Mouse (Mus musculus): ENCODE measurements around the gene Foxk1.

Gene Foxk1

DNA sequence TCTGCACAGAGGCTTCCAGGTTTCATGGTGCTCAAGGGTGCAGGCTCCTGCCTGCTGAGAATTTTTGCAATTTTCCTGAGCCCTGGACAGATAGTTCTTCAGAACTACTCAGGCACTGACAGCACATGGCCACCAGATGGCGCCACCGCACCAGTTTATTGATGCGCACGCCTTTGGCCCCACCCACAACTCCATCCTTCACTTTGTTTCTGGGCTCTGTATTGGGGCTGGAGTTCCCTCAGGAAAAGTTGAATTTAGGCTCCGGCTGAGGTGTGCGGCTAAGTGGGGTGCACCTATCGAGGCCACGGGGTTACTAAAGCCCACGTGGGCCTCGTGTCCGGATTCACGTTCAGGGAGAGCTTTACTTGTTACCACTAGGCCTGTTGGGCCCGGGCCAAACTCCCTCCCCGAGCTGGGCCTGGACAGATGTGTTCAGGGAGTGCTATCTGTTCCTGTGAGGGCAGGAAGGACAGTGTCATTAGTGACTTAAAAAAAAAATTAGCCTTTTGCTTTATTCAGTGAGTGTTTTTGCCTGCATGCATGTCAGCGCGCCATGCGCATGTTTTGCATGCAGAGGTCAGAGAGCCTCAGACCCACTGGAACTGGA lies 77.6 kb downstream of the Foxk1 start:
- DNase-seq (ENCODE audit: low read depth), result peak; percentile 56

DNA sequence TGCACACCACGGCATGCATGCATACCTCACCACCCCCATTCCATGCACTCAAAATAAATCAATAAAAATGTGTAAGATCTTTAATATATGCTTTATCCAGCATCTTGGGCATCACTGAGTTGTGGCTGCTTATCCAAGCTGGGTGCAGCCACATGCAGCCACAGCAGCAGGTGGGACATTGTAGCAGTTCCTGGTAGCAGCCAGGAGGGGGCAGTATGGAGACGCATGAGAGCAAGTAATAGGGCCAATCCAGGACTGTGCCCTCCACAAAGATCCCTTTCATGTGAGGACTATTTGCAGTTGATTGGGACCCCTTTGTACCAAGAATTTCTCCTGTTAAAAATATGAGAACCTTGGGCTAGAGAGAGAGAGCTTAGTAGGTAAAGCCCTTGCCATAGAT lies 81.2 kb downstream of the Foxk1 start:
- DNase-seq (ENCODE audit: low read depth), result peak; percentile 58

DNA sequence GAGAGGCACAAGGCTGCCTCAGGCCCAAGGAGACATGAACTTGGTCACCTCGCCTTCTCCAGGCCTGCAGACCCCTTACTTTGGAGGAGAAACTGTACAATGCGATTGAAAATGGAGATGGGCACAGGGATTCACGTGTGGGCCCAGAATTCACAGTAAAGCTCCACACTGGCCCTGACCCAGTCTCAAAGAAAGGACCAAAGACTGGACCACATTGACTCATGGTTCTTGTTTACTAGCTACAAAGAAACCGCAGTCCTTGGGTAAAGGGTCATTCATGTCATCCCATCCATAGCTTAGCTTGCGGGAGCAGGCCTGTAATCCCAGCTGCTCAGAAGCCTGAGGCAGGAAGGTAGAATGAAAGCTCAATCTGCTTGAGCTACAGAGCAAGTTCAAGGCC lies 82.3 kb downstream of the Foxk1 start:
- DNase-seq (ENCODE audit: low read depth), result no peak

DNA sequence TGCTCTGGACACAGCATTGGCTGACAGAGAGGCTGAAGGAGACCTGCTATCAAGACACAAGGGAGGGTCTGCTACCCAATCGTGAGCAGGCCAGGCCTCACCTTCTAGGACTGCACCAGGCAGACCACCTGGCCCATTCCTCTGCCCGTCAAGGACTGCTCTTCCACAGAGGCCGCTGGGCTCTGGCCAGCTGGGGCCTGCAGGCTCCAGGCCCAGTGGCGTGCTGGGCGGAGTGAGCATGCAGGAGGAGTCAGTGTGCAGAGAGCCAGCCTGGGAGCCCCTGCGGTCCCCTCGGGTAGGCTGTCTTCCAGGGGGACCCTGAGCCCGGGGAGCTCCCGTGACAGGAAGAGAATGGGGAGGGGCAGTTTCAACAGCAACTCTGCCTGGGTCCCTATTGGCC lies 85.4 kb downstream of the Foxk1 start:
- no peak for DNase-seq (ENCODE audit: low read depth)

DNA sequence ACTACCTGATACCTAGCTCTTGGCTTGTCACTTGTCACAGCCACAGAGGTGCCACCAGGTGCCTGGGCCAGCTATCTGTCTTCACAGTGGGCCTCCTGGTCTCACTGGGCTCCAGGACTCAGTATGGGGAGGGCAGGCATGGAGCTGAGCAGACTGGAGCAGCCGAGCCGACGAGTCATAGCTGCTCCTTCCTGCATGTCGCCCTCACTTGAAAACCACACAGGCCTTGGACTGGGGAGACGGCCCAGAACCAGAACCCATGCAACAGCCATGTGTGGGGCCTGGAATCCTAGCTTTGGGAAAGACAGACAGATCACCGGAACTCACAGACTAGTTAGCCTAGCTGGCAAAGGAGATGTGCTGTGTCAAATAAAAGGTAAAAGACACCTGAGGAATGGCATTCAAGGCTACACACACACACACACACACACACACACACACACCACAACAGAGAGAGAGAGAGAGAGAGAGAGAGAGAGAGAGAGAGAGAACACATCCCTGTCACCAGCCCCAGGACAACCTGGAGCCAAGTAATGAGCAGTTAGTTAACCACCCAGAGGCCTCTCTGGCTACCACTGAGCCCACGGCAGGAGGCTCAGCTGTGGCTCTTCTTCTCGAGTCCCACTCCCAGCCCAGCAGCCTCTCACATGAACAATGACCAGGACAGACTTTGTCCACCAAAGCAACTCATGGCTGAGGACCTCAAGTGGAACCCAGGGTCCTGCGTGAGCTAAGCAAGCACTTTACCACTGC lies 88.8 kb downstream of the Foxk1 start:
- no peak for DNase-seq (ENCODE audit: low read depth)

DNA sequence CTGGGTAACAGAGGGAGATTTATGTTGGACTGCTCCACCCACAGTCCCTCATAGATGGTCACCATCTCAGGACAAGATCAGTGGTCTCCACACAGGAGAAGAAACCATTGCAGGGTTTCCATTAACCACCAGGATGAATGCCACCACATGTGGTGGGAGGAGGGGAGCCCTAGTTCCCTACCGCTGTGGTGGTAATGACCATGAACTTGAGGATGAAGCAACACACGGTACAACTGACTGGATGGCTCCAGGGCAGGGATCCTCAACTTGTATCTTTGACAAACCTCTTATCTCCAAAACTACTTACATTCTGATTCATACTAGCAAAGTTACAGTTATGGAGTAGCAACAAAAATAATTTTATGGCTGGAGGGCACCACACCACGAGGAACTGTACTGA lies 92.0 kb downstream of the Foxk1 start:
- no peak for DNase-seq (ENCODE audit: low read depth)

DNA sequence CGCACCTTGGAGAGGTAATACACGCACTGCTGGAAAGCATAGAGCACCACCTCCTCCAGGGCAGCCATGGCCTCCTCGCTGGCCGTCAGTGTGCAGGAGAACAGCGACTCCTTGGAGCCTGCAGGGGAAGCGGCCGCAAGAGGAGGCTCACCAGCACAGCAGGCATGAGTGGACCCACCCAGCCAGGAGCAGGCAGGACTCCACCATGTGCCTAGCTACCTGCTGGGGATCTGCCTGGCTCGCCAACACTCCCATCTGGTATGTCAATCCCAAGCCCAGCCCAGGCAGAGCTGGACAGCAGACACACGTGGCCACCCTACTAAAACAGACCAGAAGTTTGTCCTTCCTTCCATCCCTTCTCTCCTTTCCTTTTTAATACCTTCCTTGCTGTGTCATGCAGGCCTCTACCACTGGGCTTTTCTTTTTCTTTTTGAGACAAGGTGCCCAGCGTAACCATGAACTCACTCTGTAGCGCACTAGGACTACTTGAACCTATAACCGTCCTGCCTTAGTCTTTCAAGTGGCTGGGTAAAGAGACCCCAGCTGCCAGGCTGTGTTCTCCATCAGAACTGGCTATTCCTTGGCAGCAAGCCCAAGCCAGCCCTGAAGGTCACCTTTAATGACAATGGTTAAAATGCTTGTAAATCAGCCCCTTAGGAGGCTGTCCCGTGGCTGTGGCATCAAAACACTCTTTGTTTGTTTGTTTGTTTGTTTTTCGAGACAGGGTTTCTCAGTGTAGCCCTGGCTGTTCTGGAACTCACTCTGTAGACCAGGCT lies 94.2 kb downstream of the Foxk1 start:
- no peak for DNase-seq (ENCODE audit: low read depth)

DNA sequence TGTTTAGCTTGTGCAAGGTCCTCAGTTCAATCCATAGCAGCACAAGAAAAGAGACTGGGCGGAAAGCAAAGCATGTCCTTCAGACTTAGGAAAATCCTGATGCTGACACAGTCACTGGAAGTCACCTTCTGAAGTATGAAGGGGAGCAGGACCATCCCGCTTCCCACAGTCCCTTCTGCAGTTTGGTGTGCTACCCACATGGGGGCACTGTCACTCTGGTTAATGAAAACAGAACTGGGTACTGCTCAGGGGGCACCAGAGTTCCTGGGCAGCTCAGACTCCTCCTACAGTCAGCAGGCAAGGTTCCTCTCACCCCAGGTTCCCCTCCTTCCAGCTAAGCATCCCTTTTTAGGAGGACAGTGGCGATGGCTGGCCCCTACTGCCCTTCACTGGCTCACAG lies 97.7 kb downstream of the Foxk1 start:
- DNase-seq (ENCODE audit: low read depth), result no peak

DNA sequence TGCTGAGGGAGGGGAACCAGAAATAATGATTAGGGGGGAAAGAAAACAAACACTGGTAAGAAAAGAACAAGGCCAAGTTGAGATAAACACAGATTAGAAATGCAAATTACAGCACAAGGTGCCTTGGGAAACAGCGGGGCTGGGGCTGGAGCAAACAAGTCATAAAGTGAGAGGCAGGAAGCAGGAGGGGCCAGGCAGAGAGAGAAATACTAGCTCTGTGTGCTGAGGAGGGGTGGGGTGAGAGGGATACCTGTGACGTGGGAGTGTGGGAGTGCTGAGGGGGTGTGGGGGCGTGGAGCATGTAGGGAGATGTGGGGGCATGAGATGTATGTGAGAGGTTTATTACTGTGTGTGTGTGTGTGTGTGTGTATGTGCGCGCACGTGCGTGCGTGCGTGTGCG lies 99.6 kb downstream of the Foxk1 start:
- DNase-seq (ENCODE audit: low read depth), result no peak

DNA sequence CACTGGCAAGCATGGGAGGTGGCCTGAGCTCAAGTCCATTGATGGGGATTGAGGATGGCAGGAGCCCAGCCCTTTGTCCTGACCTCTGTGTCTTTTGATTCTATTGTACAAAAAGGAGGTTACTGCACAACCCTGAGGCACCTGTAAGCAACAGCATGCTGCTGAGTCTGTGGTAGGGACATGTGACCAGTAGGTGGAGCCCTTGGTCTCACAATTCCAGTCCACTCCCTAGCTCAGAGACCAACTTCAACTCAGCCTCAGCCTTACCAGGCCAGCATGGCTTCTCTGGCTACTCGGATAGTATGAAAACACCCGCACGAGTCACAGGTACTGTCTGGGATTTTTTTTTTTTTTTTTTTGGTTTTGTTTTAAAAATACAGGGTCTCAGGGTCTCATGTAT lies 101.1 kb downstream of the Foxk1 start:
- DNase-seq (ENCODE audit: low read depth), result peak; percentile 41

DNA sequence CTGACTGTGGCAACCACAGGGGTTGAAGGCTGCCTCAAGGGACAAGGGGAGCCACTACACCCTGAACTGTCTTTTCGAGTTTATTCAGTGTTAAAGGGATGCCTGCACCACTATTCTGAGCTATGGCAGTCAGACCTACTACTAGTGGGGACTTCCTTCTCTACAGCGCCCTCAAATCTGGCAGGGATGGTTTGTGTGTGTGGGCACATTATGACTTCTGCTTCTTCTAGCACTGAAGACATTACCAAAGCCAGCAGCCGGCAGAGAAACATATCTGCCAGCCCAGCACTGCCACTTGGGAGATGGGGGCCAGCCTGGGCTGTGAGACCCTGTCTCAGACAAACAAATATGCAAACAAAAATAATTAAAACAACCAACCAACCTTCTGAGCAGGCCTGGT lies 102.9 kb downstream of the Foxk1 start:
- DNase-seq (ENCODE audit: low read depth), result no peak

DNA sequence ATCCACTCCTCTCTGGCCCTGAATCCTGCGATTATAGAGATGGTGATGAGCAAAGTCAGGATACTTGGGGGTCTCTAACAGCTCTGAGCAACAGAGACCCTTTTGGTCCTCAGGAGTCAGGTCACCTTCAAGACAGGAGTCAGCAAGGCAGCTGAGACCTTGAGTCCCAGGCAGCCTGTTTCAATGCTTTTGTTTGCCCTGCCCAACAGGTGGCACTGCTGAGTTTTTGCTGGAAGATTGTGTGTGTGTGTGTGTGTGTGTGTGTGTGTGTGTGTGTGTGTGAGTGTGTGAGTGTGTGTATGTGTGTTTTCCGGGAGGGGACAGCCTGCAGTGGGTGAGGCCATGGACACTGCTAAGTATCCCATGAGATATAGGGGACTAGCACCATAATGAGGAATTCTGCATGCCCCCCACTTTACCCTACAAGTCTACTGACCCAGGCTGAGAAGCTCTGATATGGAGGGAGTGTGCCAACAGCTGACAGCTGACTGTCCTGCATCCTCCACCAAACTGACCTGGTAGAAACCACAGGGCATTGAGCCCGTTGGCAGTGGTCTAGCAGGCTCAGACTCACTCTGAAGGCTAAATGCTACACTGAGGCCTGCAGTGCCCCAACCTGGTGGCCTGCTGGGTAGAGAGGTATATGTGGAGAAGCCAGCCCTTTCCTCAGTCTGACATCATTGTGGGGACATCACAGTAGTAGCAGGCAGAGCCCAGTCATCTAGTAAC lies 104.6 kb downstream of the Foxk1 start:
- DNase-seq (ENCODE audit: low read depth), result no peak

DNA sequence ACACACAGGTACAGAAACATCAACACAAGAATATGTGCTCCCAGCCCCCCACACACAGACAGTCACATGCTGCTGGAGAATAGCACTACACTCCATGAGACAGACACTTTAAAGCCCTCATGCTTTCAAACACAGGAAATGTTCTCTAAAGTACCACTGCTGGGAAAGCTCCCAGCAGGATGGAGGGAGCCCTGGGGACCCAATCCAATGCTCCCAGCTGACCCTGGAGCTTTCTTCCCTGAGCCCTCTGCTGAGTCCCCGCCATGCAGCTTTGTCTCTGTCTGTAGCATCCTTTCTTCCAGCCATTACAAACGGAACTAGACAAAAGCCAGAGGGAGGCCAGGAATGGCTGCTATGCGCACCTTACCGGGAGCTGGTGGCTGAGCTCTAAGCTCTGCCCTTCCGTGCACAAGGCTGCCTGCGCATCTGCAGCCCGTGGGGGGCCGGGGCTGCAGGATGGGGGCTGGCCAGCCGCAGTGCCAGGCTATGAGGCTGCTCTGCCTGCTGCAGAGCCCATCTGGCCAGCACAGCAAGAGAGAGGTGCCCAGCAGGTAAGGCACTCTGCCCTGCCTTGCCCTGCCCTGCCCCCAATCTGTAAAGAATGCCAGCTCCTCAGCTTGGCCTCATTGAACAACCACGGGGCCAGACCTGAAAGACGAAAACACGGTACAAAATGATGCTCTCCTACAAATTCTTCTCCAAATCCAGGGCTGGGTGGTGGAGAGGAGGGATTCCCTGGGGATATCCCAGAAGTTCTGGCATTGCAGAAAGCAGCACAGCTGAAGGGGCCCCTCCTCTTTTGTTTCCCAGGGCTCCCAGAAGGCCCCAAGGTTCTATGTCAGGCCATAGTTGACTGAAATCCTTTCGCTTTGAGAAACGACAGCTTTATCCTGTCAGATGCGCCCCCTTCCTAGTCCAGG lies 108.1 kb downstream of the Foxk1 start:
- DNase-seq (ENCODE audit: low read depth), result no peak

DNA sequence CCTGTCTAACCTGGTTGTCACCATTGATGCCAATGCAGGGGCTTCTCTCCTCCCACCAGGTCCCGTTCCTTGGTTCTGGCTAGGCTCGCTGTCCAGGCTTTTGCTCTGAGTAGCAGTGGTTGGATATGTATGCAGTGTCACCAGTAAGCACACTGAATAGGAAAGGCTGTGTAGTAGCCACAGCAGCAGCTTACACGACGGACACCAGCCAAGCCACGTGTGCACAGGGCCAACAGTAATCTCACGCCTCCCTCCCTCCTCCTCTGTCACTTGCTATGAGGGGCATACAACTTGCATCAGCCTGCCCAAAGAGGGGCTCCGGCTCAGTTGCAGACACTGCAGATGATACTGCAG lies 108.7 kb downstream of the Foxk1 start:
- no peak for DNase-seq (ENCODE audit: low read depth)
